Mouse (Mus musculus) MEL (cell line): ENCODE results near the gene Mars2. TPM values are rescaled to one million over a fixed set of nuclear protein-coding genes. Genes with fewer than 3 reads are reported as not detected.

ENCODE experiments used
- DNase-seq: peaks from one replicate; pipeline ENCODE4 v3.0.0; 2011; ENCODE audit warnings: low read depth, low spot score
- H3K27ac ChIP-seq: 2 replicates; pipeline ENCODE4 v1.5.1; 2012; ENCODE audit warnings: low read depth, mild to moderate bottlenecking, control low read depth, low read length, moderate library complexity; ENCODE audit not compliant: control insufficient read depth
- H3K27me3 ChIP-seq, 2 experiments: fragments of 150-350 bp in 1 of 2; sonication (generic) in 1 of 2; 2 replicates each; pipeline ENCODE4 v1.6.1; 2012; ENCODE audit warnings: low read length in 2 of 2, mild to moderate bottlenecking in 2 of 2, improper control_type of control experiment in 1 of 2, moderate library complexity in 1 of 2; ENCODE audit not compliant: insufficient read depth in 2 of 2, control insufficient read depth in 1 of 2
- H3K36me3 ChIP-seq, 2 experiments: 2 replicates each; pipeline ENCODE4 v1.6.1; 2012 to 2014; ENCODE audit warnings: low read length in 2 of 2, improper control_type of control experiment in 1 of 2, inconsistent platforms in 1 of 2, mild to moderate bottlenecking in 1 of 2; ENCODE audit not compliant: insufficient read depth in 2 of 2, control insufficient read depth in 1 of 2
- H3K4me1 ChIP-seq, 2 experiments: fragments of 150-350 bp in 1 of 2; sonication (generic) in 1 of 2; 2 replicates each; pipeline ENCODE4 v1.6.1; 2012; ENCODE audit warnings: low read length in 2 of 2, improper control_type of control experiment in 1 of 2, mild to moderate bottlenecking in 1 of 2; ENCODE audit not compliant: insufficient read depth in 2 of 2, control insufficient read depth in 1 of 2
- H3K4me3 ChIP-seq, 2 experiments: fragments of 150-350 bp in 1 of 2; sonication (generic) in 1 of 2; 2 replicates each; pipeline ENCODE4 v1.5.1; 2012; ENCODE audit warnings: low read depth in 2 of 2, low read length in 2 of 2, mild to moderate bottlenecking in 2 of 2, moderate library complexity in 2 of 2, control low read depth in 1 of 2, improper control_type of control experiment in 1 of 2; ENCODE audit not compliant: control insufficient read depth in 1 of 2, insufficient read depth in 1 of 2
- H3K79me2 ChIP-seq: 2 replicates; pipeline ENCODE4 v1.6.1; 2012; ENCODE audit warnings: mild to moderate bottlenecking, low read length, moderate library complexity; ENCODE audit not compliant: control insufficient read depth, poor library complexity, insufficient read depth
- H3K9ac ChIP-seq: 2 replicates; pipeline ENCODE4 v1.6.1; 2012; ENCODE audit warnings: low read depth, mild to moderate bottlenecking, control low read depth, low read length, moderate library complexity; ENCODE audit not compliant: control insufficient read depth, poor library complexity, severe bottlenecking
- H3K9me3 ChIP-seq: fragments of 150-350 bp; sonication (generic); replicated peaks from 2 replicates; pipeline ENCODE4 v1.6.1; 2012; ENCODE audit warnings: mild to moderate bottlenecking, low read length, improper control_type of control experiment, moderate library complexity; ENCODE audit not compliant: insufficient read depth
- CHD1 ChIP-seq: IDR thresholded peaks from 2 replicates; pipeline ENCODE4 v1.6.1; 2012; ENCODE audit warnings: low read depth, mild to moderate bottlenecking, inconsistent platforms, low read length, improper control_type of control experiment
- CHD2 ChIP-seq: IDR thresholded peaks from 2 replicates; pipeline ENCODE4 v1.6.1; 2011; ENCODE audit warnings: low read length, improper control_type of control experiment
- E2F4 ChIP-seq: IDR thresholded peaks from 2 replicates; pipeline ENCODE4 v1.6.1; 2011; ENCODE audit warnings: low read depth, low read length, improper control_type of control experiment, borderline replicate concordance
- ELF1 ChIP-seq: IDR thresholded peaks from 2 replicates; pipeline ENCODE4 v1.6.1; 2014; ENCODE audit warnings: low read depth, mild to moderate bottlenecking, inconsistent platforms, low read length, improper control_type of control experiment, moderate library complexity
- EP300 ChIP-seq, 2 experiments: IDR thresholded peaks; 2 replicates each; pipeline ENCODE4 v1.6.1; 2011; ENCODE audit warnings: improper control_type of control experiment in 2 of 2, low read length in 2 of 2, low read depth in 1 of 2, mild to moderate bottlenecking in 1 of 2
- GATA1 ChIP-seq: IDR thresholded peaks from 2 replicates; pipeline ENCODE4 v1.6.1; 2011; ENCODE audit warnings: low read depth, low read length, improper control_type of control experiment
- MAFK ChIP-seq: IDR thresholded peaks from 2 replicates; pipeline ENCODE4 v1.6.1; 2011; ENCODE audit warnings: low read depth, mild to moderate bottlenecking, low read length, improper control_type of control experiment, borderline replicate concordance
- MAX ChIP-seq: IDR thresholded peaks from 2 replicates; pipeline ENCODE4 v1.6.1; 2011; ENCODE audit warnings: low read length, improper control_type of control experiment
- MAZ ChIP-seq: IDR thresholded peaks from 2 replicates; pipeline ENCODE4 v1.6.1; 2012; ENCODE audit warnings: low read depth, mild to moderate bottlenecking, inconsistent platforms, low read length, improper control_type of control experiment
- MYB ChIP-seq: IDR thresholded peaks from 2 replicates; pipeline ENCODE4 v1.6.1; 2011; ENCODE audit warnings: mild to moderate bottlenecking, low read depth, low read length, improper control_type of control experiment
- MYC ChIP-seq: IDR thresholded peaks from 2 replicates; pipeline ENCODE4 v1.6.1; 2011; ENCODE audit warnings: low read depth, mild to moderate bottlenecking, low read length, improper control_type of control experiment, moderate library complexity
- NRF1 ChIP-seq: IDR thresholded peaks from 2 replicates; pipeline ENCODE4 v1.6.1; 2014; ENCODE audit warnings: low read depth, mild to moderate bottlenecking, inconsistent platforms, low read length, improper control_type of control experiment, moderate library complexity; ENCODE audit not compliant: poor library complexity, insufficient read depth, severe bottlenecking
- POLR2AphosphoS2 ChIP-seq: IDR thresholded peaks from 2 replicates; pipeline ENCODE4 v1.6.1; 2011; ENCODE audit warnings: low read length, improper control_type of control experiment
- POLR2AphosphoS5 ChIP-seq: IDR thresholded peaks from 2 replicates; pipeline ENCODE4 v1.6.1; 2012; ENCODE audit warnings: low read depth, borderline replicate concordance, mild to moderate bottlenecking, inconsistent platforms, low read length, moderate library complexity, mixed read lengths
- SMC3 ChIP-seq: IDR thresholded peaks from 2 replicates; pipeline ENCODE4 v1.6.1; 2011; ENCODE audit warnings: low read depth, low read length, improper control_type of control experiment
- TAL1 ChIP-seq: IDR thresholded peaks from 2 replicates; pipeline ENCODE4 v1.6.1; 2012; ENCODE audit warnings: mild to moderate bottlenecking, inconsistent platforms, low read length, moderate library complexity, mixed read lengths
- TBP ChIP-seq: IDR thresholded peaks from 2 replicates; pipeline ENCODE4 v1.8.0; 2011; ENCODE audit warnings: low read depth, low read length, improper control_type of control experiment
- USF1 ChIP-seq: IDR thresholded peaks from 2 replicates; pipeline ENCODE4 v1.6.1; 2014; ENCODE audit warnings: low read depth, mild to moderate bottlenecking, inconsistent platforms, low read length, improper control_type of control experiment, moderate library complexity
- USF2 ChIP-seq, 2 experiments: IDR thresholded peaks; 2 replicates each; pipeline ENCODE4 v1.6.1; 2011 to 2012; ENCODE audit warnings: improper control_type of control experiment in 2 of 2, low read length in 2 of 2, borderline replicate concordance in 1 of 2, inconsistent platforms in 1 of 2, low read depth in 1 of 2, mild to moderate bottlenecking in 1 of 2; ENCODE audit not compliant: insufficient read depth in 1 of 2
- ZNF384 ChIP-seq: IDR thresholded peaks from 2 replicates; pipeline ENCODE4 v1.6.1; 2012; ENCODE audit warnings: low read depth, mild to moderate bottlenecking, inconsistent platforms, low read length, improper control_type of control experiment
- polyA plus RNA-seq, 2 experiments: library from polyadenylated mRNA; stranded (reverse) in 1 of 2; unstranded in 1 of 2; fragments of >175 nt in 1 of 2; fragments of >200 nt in 1 of 2; gene quantifications; 2 replicates each; pipeline versions ENCODE4 v1.2.1 to v1.2.4; 2012; ENCODE audit warnings: low replicate concordance in 2 of 2, low read depth in 1 of 2; ENCODE audit not compliant: insufficient read length in 2 of 2, insufficient read depth in 1 of 2, missing spikeins in 1 of 2
- total RNA-seq: library from RNA; depleted of rRNA; stranded (reverse); fragments of 300-350 nt; gene quantifications from 2 replicates; pipeline ENCODE4 v1.2.3, GENCODE M21; 2012

Gene Mars2
- total and polyA plus RNA-seq, 3 experiments, result 6.0 to 12.8 (median 7.6) TPM

DNA sequence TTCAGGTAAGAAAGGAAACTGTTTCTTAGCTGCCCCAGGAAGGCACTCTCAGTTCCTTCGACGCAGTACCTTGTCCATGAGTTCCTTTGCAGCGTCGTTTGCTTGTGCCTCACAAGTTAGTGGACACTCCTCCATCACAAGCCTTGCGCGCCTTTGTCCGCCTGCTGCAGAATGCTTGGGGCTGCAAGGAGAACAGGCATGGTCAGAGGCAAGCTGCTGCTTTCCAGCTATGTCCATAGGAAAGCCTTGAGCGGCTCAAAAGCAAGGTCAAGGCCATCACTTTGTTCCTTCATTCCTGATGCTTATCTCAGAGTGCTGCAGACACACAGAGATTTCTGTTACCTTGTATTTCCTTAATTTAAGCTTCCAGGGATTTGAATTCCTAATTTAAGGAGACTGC is 25.9 kb upstream of the Mars2 start:
- Histone ChIP-seq H3K9ac (no peak overlapping the region), H3K79me2 (no peaks in the 10 kb centered on the region), H3K27me3 (peaks cover 1 to 5% of the 10 kb centered on the region in 2 experiments; a peak in 3 of 4 replicates), H3K9me3 (no peaks in the 10 kb centered on the region), H3K27ac (no peak overlapping the region), H3K36me3 (0 out of 4 replicates have a peak, but pooled peaks cover 0 to 2% of the 10 kb centered on the region in 2 experiments), H3K4me3 (no peak overlapping the region), H3K4me1 (peaks cover 0 to 4% of the 10 kb centered on the region in 2 experiments; a peak in 1 of 4 replicates)
- TF ChIP-seq GATA1, result no peak
- TF ChIP-seq MAX, result no peak
- no peak for TF ChIP-seq EP300 (IDR thresholded peaks at IDR 0.05; ENCODE audit: low read depth in 1 of 2, low read length in 2 of 2)
- DNase-seq, result no peak

DNA sequence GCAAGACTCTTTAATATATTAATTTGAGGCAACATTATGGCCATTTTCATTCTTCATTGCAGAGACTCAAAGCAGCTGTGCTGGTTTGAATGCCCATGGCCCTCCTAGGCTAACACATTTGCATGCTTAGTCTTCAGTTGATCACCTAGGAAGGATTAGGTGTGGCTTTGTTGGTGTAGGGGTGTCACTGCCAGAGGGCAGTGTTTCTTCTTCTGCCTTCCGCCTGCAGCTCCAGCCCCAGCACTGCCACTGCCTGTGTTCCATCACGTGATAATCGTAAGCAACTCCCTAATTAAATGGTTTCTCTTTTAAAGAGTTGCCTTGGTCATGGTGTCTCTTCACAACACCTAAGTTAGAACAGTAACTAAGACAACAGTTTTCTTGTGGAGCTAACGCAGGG is 24.2 kb upstream of the Mars2 start:
- Histone ChIP-seq H3K36me3 (0 out of 4 replicates have a peak, but pooled peaks cover 0 to 2% of the 10 kb centered on the region in 2 experiments), H3K9me3 (no peaks in the 10 kb centered on the region), H3K27me3 (peaks cover 0 to 2% of the 10 kb centered on the region in 2 experiments; a peak in 3 of 4 replicates), H3K4me1 (peaks cover 0 to 4% of the 10 kb centered on the region in 2 experiments; a peak in 1 of 4 replicates), H3K27ac (no peak overlapping the region), H3K9ac (no peak overlapping the region), H3K4me3 (no peak overlapping the region), H3K79me2 (no peaks in the 10 kb centered on the region)
- TF ChIP-seq USF1 (peak; percentile 17; the same call in 1 of the 2 replicates), POLR2AphosphoS2 (no peak), MYC (no peak), NRF1 (no peak), EP300 (IDR thresholded peaks at IDR 0.05; ENCODE audit: low read depth in 1 of 2, low read length in 2 of 2) (no peak), CHD1 (no peak)
- DNase-seq, result no peak

DNA sequence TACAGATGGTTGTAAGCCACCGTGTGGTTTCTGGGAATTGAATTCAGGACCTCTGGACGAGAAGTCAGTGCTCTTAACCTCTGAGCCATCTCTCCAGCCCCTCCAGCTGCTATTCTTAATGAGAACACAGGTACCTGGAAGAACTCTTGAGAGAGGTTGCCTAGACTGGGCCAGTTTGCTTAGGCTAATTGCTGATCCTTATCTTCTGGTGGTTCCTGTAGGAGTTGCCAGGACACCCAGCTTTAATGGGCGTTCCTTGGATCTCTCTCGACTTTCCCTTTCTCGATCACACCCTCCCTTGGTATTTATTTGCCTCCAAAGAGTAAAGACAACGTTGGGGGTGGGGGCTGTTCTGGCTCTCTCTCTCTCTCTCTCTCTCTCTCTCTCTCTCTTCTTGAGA is 23.5 kb upstream of the Mars2 start:
- Histone ChIP-seq H3K4me1 (peaks cover 0 to 4% of the 10 kb centered on the region in 2 experiments; a peak in 1 of 4 replicates), H3K4me3 (no peak overlapping the region), H3K27ac (no peak overlapping the region), H3K9me3 (no peaks in the 10 kb centered on the region), H3K9ac (no peak overlapping the region), H3K27me3 (no peaks in the 10 kb centered on the region; a peak in 2 of 4 replicates), H3K36me3 (0 out of 4 replicates have a peak, but pooled peaks cover 0 to 2% of the 10 kb centered on the region in 2 experiments), H3K79me2 (no peaks in the 10 kb centered on the region)
- no peak for TF ChIP-seq TBP
- no peak for TF ChIP-seq USF2 (IDR thresholded peaks at IDR 0.05; ENCODE audit: borderline replicate concordance in 1 of 2, insufficient read depth in 1 of 2, low read depth in 1 of 2, low read length in 2 of 2)
- TF ChIP-seq POLR2AphosphoS5, result no peak
- TF ChIP-seq MAFK, result no peak
- no peak for TF ChIP-seq CHD2
- TF ChIP-seq SMC3, result no peak
- no peak for TF ChIP-seq GATA1
- TF ChIP-seq E2F4, result no peak
- no peak for TF ChIP-seq MYB
- TF ChIP-seq ZNF384, result no peak
- TF ChIP-seq ELF1, result no peak
- no peak for TF ChIP-seq MYC
- no peak for TF ChIP-seq NRF1
- TF ChIP-seq CHD1, result no peak
- TF ChIP-seq TAL1, result no peak
- no peak for TF ChIP-seq MAZ
- no peak for DNase-seq
